ENCODE assay signal across 23 mouse cellular contexts in genomic region chr1:89601349-89601748, GRCm38 (mm10).
DNase-seq lines count a peak whose midpoint lies in the region; ATAC-seq and TF ChIP-seq lines count a peak whose summit lies in the region.
"Had no signal": no experiment of that assay in that cellular context is flagged by ENCODE, and none has a peak within 500 bp of the region (broad histone marks: within the 10 kb centered on the region; RNA-seq: fewer than 3 reads in every experiment).

No protein-coding gene starts in this region.

- TF ChIP-seq CTCF in gastrocnemius, adult 2 months (IDR thresholded peaks at IDR 0.05), result no peak
- TF ChIP-seq CTCF in midbrain, postnatal 0 days (IDR thresholded peaks at IDR 0.05), result no peak

- 62% methylated on average over 7 of the region's 7 CpGs for WGBS in heart, embryonic 15.5 days
- WGBS in midbrain, postnatal 0 days, result 83% methylated on average over 7 of the region's 7 CpGs
- WGBS in midbrain, embryonic 16.5 days, result 82% methylated on average over 7 of the region's 7 CpGs

- H3K4me1 ChIP-seq in heart, embryonic 15.5 days (replicated peaks), result peaks cover 64% of the 10 kb centered on the region
- peaks cover 29% of the 10 kb centered on the region for H3K4me1 ChIP-seq in midbrain, postnatal 0 days (ENCODE audit: insufficient read depth, low read length)
- peaks cover 41% of the 10 kb centered on the region for H3K4me1 ChIP-seq in midbrain, embryonic 16.5 days (ENCODE audit: control insufficient read depth, insufficient read depth, low read length)
- H3K4me1 ChIP-seq: stomach, embryonic 15.5 days had no signal

- no peak overlapping the region for H3K4me3 ChIP-seq in gastrocnemius, adult 2 months
- no peak overlapping the region for H3K4me3 ChIP-seq in heart, embryonic 15.5 days
- H3K4me3 ChIP-seq in midbrain, postnatal 0 days (ENCODE audit: low read depth, low read length), result no peak overlapping the region
- no peak overlapping the region for H3K4me3 ChIP-seq in midbrain, embryonic 16.5 days (ENCODE audit: low read depth, low read length)
- H3K4me3 ChIP-seq: forebrain, embryonic 10.5 days; left cerebral cortex, adult 2 months; megakaryocyte, embryonic 14.5 days; stomach, embryonic 15.5 days had no signal

- no peak for ATAC-seq in heart, embryonic 15.5 days (replicated peaks; ENCODE audit: insufficient number of reproducible peaks, insufficient read depth, low FRiP score, low read depth)
- no peak for ATAC-seq in midbrain, postnatal 0 days (ENCODE audit: low FRiP score)
- no peak for ATAC-seq in midbrain, embryonic 16.5 days

- 0 out of 2 replicates have a peak overlapping the region, but pooled peaks have one; percentile 8 for H3K27ac ChIP-seq in gastrocnemius, adult 2 months
- H3K27ac ChIP-seq in heart, embryonic 15.5 days, result peak overlapping the region; percentile 72
- H3K27ac ChIP-seq in midbrain, postnatal 0 days (ENCODE audit: low read depth, low read length), result peak overlapping the region; percentile 32; the same call in 1 of the 2 replicates
- H3K27ac ChIP-seq in midbrain, embryonic 16.5 days (ENCODE audit: low read length), result no peak overlapping the region
- H3K27ac ChIP-seq: forebrain, embryonic 10.5 days; stomach, embryonic 15.5 days had no signal

- H3K9ac ChIP-seq in heart, embryonic 15.5 days, result no peak overlapping the region
- H3K9ac ChIP-seq in midbrain, postnatal 0 days (replicated peaks; ENCODE audit: low read length, poor library complexity, severe bottlenecking), result no peak overlapping the region
- no peak overlapping the region for H3K9ac ChIP-seq in midbrain, embryonic 16.5 days (ENCODE audit: low read depth, low read length)
- H3K9ac ChIP-seq: stomach, embryonic 15.5 days had no signal

- H3K4me2 ChIP-seq in heart, embryonic 15.5 days, result peak overlapping the region; percentile 28
- no peak overlapping the region for H3K4me2 ChIP-seq in midbrain, postnatal 0 days (ENCODE audit: low read depth, low read length, poor library complexity, severe bottlenecking)
- H3K4me2 ChIP-seq in midbrain, embryonic 16.5 days (ENCODE audit: low read length), result no peak overlapping the region
- H3K4me2 ChIP-seq: stomach, embryonic 15.5 days had no signal

- DNase-seq in gastrocnemius, adult 2 months, result no peak
- DNase-seq in gastrocnemius, postnatal 36 days, result no peak
- no peak for DNase-seq in heart, postnatal 4 days
- no peak for DNase-seq in midbrain, postnatal 0 days (ENCODE audit: low spot score)
- DNase-seq in embryo, embryonic 9.5 days (ENCODE audit: extremely low spot score), result no peak
- no peak for DNase-seq in adrenal gland, adult 2 months
- DNase-seq: adrenal gland, adult 8-10 months; B cell, adult 2 months; cerebellum, adult 9-11 months; embryo, embryonic 11 days; kidney, adult 2 months; kidney, postnatal 25 days; left cerebral cortex, postnatal 4 days; lung, adult 2 months; midbrain, embryonic 14.5 days; right cerebral cortex, postnatal 25 days; thymus, adult 2 months had no signal

- no peaks in the 10 kb centered on the region for H3K27me3 ChIP-seq in heart, embryonic 15.5 days
- H3K27me3 ChIP-seq in midbrain, postnatal 0 days (ENCODE audit: insufficient read depth, low read length), result no peaks in the 10 kb centered on the region
- no peaks in the 10 kb centered on the region for H3K27me3 ChIP-seq in midbrain, embryonic 16.5 days (ENCODE audit: control insufficient read depth, insufficient read depth, low read depth, low read length)
- H3K27me3 ChIP-seq: stomach, embryonic 15.5 days had no signal

- intact Hi-C loops in gastrocnemius, adult 2 months (cut with DNase I), result no loop called here
- intact Hi-C loops in gastrocnemius, postnatal 36 days (cut with DNase I), result no loop called here

- no peaks in the 10 kb centered on the region for H3K9me3 ChIP-seq in heart, embryonic 15.5 days (replicated peaks)
- no peaks in the 10 kb centered on the region for H3K9me3 ChIP-seq in midbrain, postnatal 0 days (ENCODE audit: low read length)
- H3K9me3 ChIP-seq in midbrain, embryonic 16.5 days (replicated peaks; ENCODE audit: control insufficient read depth, low read length, poor library complexity, severe bottlenecking), result no peaks in the 10 kb centered on the region
- H3K9me3 ChIP-seq: forebrain, embryonic 10.5 days; megakaryocyte, embryonic 14.5 days; stomach, embryonic 15.5 days had no signal

- no peaks in the 10 kb centered on the region for H3K36me3 ChIP-seq in heart, embryonic 15.5 days
- H3K36me3 ChIP-seq in midbrain, postnatal 0 days (ENCODE audit: insufficient read depth, low read length), result peaks cover 8% of the 10 kb centered on the region
- 0 out of 2 replicates have a peak, but pooled peaks cover 4% of the 10 kb centered on the region for H3K36me3 ChIP-seq in midbrain, embryonic 16.5 days (ENCODE audit: control insufficient read depth, insufficient read depth, low read length)
- H3K36me3 ChIP-seq: stomach, embryonic 15.5 days had no signal
